Mouse (Mus musculus): ENCODE measurements around the gene Cd300lf. TPM values are rescaled to one million over a fixed set of nuclear protein-coding genes. Genes with fewer than 3 reads are reported as not detected.

Cd300lf gene
- polyA plus RNA-seq, 1 experiment from 2014 or later, result 0.96 TPM

DNA sequence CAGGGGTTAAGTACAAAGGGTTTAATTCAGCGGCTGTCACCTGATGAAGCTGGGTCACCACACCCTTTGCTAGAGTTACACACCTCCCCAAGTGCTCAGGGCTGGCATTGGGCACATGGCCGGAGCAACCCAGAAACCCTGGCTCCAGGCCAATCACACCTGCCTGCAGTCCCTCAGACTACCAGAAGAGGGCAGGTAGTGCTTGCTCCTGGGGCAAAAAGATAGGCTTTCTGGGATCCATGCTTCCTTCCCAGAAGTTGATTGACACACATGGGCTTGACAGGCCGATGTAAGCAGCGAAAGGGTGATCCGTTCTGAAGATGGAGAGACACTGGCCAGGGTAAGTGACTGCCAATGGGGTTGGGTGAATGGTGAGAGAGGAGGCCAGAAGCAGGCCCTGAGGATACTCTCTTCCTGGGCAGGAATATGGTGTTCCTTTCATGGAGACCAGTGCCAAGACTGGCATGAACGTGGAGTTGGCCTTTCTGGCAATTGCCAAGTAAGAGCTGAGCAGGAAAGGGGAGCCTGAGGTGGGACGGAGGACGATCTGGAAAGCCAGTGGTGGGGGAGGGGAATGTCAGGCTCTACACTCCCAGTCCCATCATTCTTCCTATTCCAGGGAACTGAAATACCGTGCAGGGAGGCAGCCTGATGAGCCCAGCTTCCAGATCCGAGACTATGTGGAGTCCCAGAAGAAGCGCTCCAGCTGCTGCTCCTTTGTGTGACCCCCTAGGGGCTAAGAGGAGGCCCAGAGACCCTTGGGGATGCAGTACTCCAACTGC lies 26.4 kb upstream of the Cd300lf start:
- Histone ChIP-seq H3K9me3 (replicated peaks) (no peaks in the 10 kb centered on the region), H3K4me3 (replicated peaks) (no peak overlapping the region), H3K9ac (no peak overlapping the region), H3K27ac (replicated peaks) (no peak overlapping the region), H3K27me3 (peaks cover 39% of the 10 kb centered on the region), H3K4me1 (peaks cover 34% of the 10 kb centered on the region), H3K4me2 (replicated peaks) (no peak overlapping the region), H3K36me3 (no peaks in the 10 kb centered on the region)
- 47% methylated on average over 11 of the region's 11 CpGs for WGBS
- no peak for ATAC-seq (ENCODE audit: insufficient number of reproducible peaks, low FRiP score, low TSS enrichment, low read depth)

DNA sequence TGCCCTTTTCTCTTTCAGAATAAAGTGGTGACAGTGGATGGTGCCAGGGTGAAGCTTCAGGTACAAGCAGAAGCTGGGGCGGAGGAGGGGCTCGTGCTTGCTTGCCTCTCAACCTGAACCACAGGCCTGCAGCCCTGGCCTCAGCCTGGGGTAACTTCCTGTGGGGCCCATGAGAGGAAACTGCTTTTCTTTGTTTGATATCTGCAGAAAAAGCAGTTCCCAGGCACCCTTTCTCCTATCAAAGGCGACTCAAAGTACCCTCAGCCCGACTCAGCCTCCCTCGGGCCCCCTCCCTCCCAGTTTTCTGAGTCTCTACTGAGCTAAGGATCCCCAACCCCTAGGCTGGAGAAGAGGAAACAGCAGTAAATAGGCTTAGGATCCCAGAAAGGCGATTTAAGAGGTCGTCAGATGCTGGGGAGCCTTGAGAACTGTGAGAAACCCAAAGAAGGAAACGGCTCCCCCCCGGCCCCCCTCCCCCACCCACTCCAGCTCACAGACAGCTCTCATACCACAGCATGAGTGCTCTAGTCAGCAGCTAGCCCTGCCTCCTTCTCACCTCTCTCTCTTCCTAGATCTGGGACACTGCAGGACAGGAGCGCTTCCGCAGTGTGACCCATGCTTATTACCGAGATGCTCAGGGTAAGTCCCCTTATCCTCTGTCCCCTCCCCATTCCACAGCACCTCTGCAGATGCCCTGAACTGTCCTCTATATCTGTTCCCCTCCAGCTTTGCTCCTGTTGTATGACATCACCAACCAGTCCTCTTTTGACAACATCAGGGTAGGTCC lies 24.3 kb upstream of the Cd300lf start:
- Histone ChIP-seq H3K27ac (replicated peaks) (no peak overlapping the region), H3K4me3 (replicated peaks) (no peak overlapping the region), H3K9me3 (replicated peaks) (no peaks in the 10 kb centered on the region), H3K36me3 (no peaks in the 10 kb centered on the region), H3K27me3 (peaks cover 39% of the 10 kb centered on the region), H3K4me2 (replicated peaks) (no peak overlapping the region), H3K9ac (no peak overlapping the region), H3K4me1 (peaks cover 22% of the 10 kb centered on the region)
- ATAC-seq (ENCODE audit: insufficient number of reproducible peaks, low FRiP score, low TSS enrichment, low read depth), result no peak
- WGBS, result 22% methylated on average over 12 of the region's 12 CpGs

DNA sequence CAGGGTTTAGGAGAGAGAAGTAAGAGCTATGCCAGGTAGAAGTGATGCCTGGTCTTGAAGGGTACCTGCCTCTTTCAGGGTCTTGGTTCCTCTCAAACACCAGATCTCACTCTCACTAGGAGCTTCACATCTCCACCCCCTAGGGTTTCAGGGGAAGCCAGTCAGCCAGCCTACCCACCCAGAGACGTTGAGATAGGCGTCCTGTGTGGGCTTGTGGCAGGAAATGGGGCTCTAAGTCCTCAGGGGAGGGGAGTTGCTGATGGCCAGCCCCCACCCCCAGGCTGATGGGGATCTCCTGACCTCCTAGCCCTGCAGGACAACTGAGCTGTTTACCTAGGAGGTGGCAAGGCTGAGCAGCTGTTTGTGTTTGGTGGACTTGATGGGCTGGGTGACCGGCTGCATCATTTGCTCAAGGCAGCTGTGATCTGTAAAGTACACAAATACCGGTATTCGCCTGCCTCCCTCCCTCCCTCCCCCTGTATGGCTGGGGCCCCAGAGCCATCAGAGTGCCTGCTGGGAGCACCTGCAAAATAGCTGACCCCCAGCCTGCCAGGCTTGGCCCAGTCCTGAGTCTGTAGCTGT lies 21.4 kb upstream of the Cd300lf start:
- H3K36me3 ChIP-seq, result no peaks in the 10 kb centered on the region
- H3K4me2 ChIP-seq (replicated peaks), result no peak overlapping the region
- H3K27me3 ChIP-seq, result peaks cover 40% of the 10 kb centered on the region
- no peak overlapping the region for H3K9ac ChIP-seq
- H3K9me3 ChIP-seq (replicated peaks), result no peaks in the 10 kb centered on the region
- H3K27ac ChIP-seq (replicated peaks), result no peak overlapping the region
- peaks cover 23% of the 10 kb centered on the region; the same call in 1 of the 2 replicates for H3K4me1 ChIP-seq
- no peak for ATAC-seq (ENCODE audit: insufficient number of reproducible peaks, low FRiP score, low TSS enrichment, low read depth)
- no peak overlapping the region for H3K4me3 ChIP-seq (replicated peaks)
- WGBS, result 12% methylated on average over 5 of the region's 5 CpGs

DNA sequence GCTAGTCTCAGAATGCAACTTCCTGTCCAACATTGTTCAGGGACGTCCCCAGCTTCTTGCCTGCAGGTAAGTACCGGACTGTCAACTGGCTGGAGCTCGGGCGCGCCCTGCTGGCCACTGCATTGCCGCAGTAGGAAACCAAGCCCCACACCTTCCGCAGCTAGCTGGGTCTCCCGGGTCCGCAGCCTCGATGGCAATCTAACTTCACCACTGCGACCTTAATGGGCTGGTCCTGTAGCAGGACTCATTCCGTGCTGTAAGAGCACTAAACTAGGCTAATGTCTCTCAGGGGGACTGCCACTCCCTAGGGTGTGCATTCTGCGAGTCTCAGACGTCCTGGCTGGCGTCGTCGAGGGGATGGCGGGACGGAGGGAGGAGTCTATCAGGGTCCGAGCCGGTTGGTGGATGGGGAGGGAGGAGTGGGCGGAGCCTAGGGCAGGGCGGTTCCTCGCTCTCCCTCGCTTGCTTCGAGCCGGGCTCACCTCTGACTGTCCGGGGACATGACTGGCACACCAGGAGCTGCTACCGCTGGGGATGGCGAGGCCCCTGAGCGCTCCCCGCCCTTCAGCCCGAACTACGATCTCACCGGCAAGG lies 20.0 kb upstream of the Cd300lf start:
- peak overlapping the region; percentile 31 for H3K4me3 ChIP-seq (replicated peaks)
- no peaks in the 10 kb centered on the region for H3K36me3 ChIP-seq
- H3K27ac ChIP-seq (replicated peaks), result no peak overlapping the region
- H3K27me3 ChIP-seq, result peaks cover 40% of the 10 kb centered on the region
- under 1% methylated on average over 35 of the region's 35 CpGs for WGBS
- peaks cover 23% of the 10 kb centered on the region; the same call in 1 of the 2 replicates for H3K4me1 ChIP-seq
- H3K4me2 ChIP-seq (replicated peaks), result peak overlapping the region; percentile 49
- peak; percentile 63 for ATAC-seq (ENCODE audit: insufficient number of reproducible peaks, low FRiP score, low TSS enrichment, low read depth)
- no peaks in the 10 kb centered on the region for H3K9me3 ChIP-seq (replicated peaks)
- no peak overlapping the region for H3K9ac ChIP-seq

DNA sequence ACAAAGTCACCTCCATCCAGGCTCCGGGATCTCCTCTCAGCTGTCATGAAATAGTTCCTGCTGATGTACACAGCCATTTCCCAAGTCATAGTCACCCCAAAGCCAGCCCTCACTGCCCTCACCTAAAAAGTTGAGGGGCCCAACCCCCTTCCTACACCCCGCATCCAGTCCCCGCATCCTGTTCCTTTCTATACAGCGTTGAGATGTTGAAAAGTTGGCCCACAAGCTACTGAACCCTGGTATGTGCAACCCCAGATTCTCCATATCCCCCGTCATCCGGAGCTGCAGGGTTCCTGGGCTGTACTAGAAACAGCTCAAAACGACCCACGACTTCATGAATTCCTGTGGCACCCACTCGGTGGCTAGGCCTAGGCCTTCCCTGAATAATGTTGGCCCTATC lies 19.3 kb upstream of the Cd300lf start:
- Histone ChIP-seq H3K4me1 (peaks cover 20% of the 10 kb centered on the region; the same call in 1 of the 2 replicates), H3K36me3 (no peaks in the 10 kb centered on the region), H3K27ac (replicated peaks) (no peak overlapping the region), H3K4me2 (replicated peaks) (no peak overlapping the region), H3K9ac (no peak overlapping the region), H3K27me3 (peaks cover 40% of the 10 kb centered on the region), H3K9me3 (replicated peaks) (no peaks in the 10 kb centered on the region), H3K4me3 (replicated peaks) (no peak overlapping the region)
- ATAC-seq (ENCODE audit: insufficient number of reproducible peaks, low FRiP score, low TSS enrichment, low read depth), result no peak
- 80% methylated on average over 9 of the region's 9 CpGs for WGBS

DNA sequence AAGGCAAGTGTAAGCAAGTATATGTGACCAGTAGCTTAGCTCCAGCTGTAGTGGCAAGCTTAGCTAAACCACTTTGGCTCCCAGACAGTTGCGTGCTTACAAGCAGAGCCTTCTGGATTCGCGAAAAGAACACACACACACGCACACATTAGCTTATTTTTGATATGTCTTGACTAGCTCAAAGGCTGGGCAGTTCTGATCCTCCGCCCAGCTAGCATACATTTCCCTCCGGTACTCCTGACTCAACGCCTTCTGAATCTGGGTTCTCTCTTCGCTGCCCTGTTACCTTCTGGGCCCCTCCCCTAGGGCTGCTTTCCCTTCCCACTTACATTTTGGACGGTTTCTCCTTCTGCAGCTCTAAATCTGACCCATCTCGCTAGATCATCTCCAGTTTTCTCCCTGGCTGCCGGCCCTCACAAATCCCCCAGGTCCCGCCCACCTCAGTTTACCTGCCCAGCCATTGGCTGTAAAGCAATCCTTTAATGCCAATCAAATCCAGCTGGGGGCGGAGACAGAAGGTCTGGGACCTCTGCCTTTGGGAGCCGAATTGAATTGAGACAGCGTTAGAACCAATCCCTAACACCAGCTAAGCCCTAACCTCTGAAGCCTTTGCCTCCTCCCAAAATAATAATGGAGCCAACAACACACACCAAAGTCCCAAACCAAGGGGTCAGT lies 18.1 kb upstream of the Cd300lf start:
- H3K36me3 ChIP-seq, result no peaks in the 10 kb centered on the region
- H3K27me3 ChIP-seq, result peaks cover 40% of the 10 kb centered on the region
- H3K9me3 ChIP-seq (replicated peaks), result no peaks in the 10 kb centered on the region
- no peak for ATAC-seq (ENCODE audit: insufficient number of reproducible peaks, low FRiP score, low TSS enrichment, low read depth)
- peak overlapping the region; percentile 44 for H3K4me2 ChIP-seq (replicated peaks)
- H3K27ac ChIP-seq (replicated peaks), result no peak overlapping the region
- H3K9ac ChIP-seq, result no peak overlapping the region; the same call in 1 of the 2 replicates
- 5% methylated on average over 15 of the region's 15 CpGs for WGBS
- peak overlapping the region; percentile 29 for H3K4me3 ChIP-seq (replicated peaks)
- H3K4me1 ChIP-seq, result peaks cover 18% of the 10 kb centered on the region; the same call in 1 of the 2 replicates

DNA sequence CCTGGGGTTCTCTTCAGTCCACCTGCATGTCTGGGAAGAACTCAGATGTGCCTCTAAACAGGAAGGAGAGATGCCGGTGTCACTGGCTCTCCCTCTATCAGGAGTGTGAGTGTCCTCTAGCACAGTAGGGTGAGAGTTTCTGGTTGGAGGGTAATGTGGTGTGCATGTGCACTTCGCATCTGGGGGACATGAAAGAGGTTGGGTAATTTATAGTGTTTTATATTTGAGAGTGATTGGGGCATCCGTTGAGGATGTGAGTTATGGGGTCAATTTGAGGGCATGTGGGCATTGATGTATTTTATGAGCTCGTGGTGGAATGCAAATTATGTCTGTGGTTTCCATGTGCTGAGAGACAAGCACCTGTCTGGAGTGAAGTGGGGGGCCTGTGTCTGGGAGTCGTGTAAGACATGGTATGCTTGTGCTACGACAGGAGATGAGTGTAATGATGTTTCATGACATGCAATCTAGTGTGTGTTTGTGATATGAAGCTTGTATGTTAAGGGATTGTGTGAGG lies 17.0 kb upstream of the Cd300lf start:
- no peak overlapping the region for H3K4me2 ChIP-seq (replicated peaks)
- no peak overlapping the region for H3K27ac ChIP-seq (replicated peaks)
- H3K9me3 ChIP-seq (replicated peaks), result no peaks in the 10 kb centered on the region
- no peak overlapping the region for H3K4me3 ChIP-seq (replicated peaks)
- no peak overlapping the region for H3K9ac ChIP-seq
- peaks cover 37% of the 10 kb centered on the region for H3K27me3 ChIP-seq
- peaks cover 18% of the 10 kb centered on the region; the same call in 1 of the 2 replicates for H3K4me1 ChIP-seq
- H3K36me3 ChIP-seq, result no peaks in the 10 kb centered on the region
- WGBS, result 56% methylated on average over 6 of the region's 6 CpGs
- ATAC-seq (ENCODE audit: insufficient number of reproducible peaks, low FRiP score, low TSS enrichment, low read depth), result no peak

DNA sequence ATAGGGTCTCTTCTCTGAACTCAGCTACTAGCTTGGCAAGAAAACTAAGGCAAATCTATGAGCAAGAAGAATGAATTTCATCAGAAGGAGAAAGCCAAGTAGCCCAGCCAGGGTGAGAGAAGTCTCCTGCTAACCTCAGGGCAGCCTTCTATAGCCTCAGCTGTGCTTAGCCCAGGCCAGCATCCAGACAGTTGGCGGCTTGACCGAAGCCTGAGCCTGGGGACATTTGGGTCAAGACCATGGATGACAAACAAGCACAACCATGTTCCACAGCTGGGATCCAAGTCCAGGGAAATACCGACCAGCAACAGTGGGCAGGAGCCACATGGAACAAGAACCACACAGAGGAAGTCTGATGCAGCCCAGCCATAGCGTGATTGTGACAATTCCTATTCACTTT lies 14.0 kb upstream of the Cd300lf start:
- Histone ChIP-seq H3K9ac (no peak overlapping the region), H3K4me3 (replicated peaks) (no peak overlapping the region), H3K9me3 (replicated peaks) (no peaks in the 10 kb centered on the region), H3K27ac (replicated peaks) (no peak overlapping the region), H3K4me1 (peaks cover 11% of the 10 kb centered on the region; the same call in 1 of the 2 replicates), H3K27me3 (peaks cover 7% of the 10 kb centered on the region; the same call in 1 of the 2 replicates), H3K36me3 (no peaks in the 10 kb centered on the region), H3K4me2 (replicated peaks) (no peak overlapping the region)
- ATAC-seq (ENCODE audit: insufficient number of reproducible peaks, low FRiP score, low TSS enrichment, low read depth), result no peak
- WGBS, result 76% methylated on average over 4 of the region's 4 CpGs

DNA sequence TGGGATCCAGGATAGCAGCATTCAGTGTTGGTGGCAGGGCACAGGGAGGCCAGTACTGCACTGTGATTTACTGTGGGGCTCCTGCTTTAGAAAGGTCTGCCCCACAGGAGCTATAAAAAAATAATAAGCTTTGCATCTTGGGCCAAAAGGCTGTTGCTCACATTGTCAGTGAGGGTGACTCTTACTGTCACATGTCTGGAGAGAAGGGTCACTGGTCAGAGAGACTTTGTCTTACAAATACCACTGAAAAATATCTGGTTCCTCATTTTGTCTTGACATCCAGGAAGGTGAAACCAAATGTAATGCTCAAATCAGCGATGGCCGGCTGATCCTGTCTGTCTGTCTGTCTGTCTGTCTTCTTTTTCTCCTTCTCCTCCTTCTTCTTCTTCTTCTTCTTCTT lies 8.2 kb upstream of the Cd300lf start:
- no peaks in the 10 kb centered on the region; the same call in 1 of the 2 replicates for H3K27me3 ChIP-seq
- WGBS, result 79% methylated on average over 2 of the region's 2 CpGs
- no peak overlapping the region for H3K27ac ChIP-seq (replicated peaks)
- no peak for ATAC-seq (ENCODE audit: insufficient number of reproducible peaks, low FRiP score, low TSS enrichment, low read depth)
- H3K4me2 ChIP-seq (replicated peaks), result no peak overlapping the region
- no peaks in the 10 kb centered on the region for H3K9me3 ChIP-seq (replicated peaks)
- H3K4me1 ChIP-seq, result no peaks in the 10 kb centered on the region
- H3K9ac ChIP-seq, result no peak overlapping the region
- no peaks in the 10 kb centered on the region for H3K36me3 ChIP-seq
- no peak overlapping the region for H3K4me3 ChIP-seq (replicated peaks)

DNA sequence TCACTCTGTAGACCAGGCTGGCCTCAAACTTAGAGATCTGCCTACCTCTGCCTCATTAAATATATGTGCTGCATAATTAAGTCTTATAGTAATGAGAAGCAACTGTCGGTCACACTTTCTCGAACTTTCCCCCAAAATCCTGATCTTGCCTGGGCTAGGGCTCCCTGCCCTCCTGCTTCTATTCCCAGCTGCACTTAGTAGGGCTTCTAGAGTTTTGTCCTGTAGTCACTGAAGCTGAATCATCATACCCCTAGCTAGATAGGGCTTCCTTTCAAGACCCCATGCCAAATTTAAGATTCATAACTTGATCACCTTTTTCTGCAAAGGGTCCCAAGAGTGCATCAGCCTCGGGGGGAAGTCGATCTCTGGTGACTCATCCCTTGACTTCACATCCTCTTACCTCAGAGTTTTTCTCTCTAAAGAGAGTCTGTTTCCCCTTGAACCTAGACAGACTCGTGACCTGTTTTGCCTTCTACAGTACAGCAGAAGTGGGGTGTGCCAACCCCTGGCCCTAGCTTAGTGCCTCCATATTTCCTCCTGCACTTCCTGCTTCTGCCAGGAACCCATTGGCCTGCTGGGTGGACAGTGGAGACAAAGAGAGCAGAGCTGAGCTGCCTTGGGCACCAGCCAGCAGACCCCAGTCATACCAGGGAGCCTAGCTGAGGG lies 4.9 kb upstream of the Cd300lf start:
- H3K9me3 ChIP-seq (replicated peaks), result no peaks in the 10 kb centered on the region
- no peak overlapping the region for H3K4me3 ChIP-seq (replicated peaks)
- no peak overlapping the region for H3K9ac ChIP-seq
- no peak overlapping the region for H3K27ac ChIP-seq (replicated peaks)
- no peak for ATAC-seq (ENCODE audit: insufficient number of reproducible peaks, low FRiP score, low TSS enrichment, low read depth)
- WGBS, result 77% methylated on average over 5 of the region's 5 CpGs
- H3K4me2 ChIP-seq (replicated peaks), result no peak overlapping the region
- no peaks in the 10 kb centered on the region for H3K27me3 ChIP-seq
- H3K4me1 ChIP-seq, result no peaks in the 10 kb centered on the region
- H3K36me3 ChIP-seq, result no peaks in the 10 kb centered on the region
